Mouse (Mus musculus): ENCODE results near the gene Grem1. TPM values are rescaled to one million over a fixed set of nuclear protein-coding genes. Genes with fewer than 3 reads are reported as not detected.

Grem1 gene
- polyA plus RNA-seq, 1 experiment from 2014 or later: 0.07 TPM

DNA sequence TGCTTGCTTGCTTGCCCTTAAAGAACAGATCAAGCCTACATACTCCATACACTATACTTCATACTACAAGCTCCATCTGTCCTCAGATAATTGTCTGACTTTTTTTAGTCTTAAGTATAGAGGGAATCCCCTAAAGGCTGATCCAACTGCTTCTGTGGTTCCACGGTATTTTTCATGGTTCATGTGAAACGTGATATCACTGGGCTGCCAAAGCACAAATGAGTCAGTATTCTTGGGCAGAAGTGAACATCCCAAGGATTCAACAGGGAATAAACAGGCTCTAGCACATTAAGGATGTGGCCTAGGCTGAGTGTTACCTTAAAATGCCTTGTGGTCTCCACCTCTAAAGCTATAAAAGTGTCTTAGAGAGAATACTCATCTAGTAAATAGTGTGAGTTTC, 45.0 kb downstream of the Grem1 start:
- Histone ChIP-seq H3K4me1 (ENCODE audit: control insufficient read depth, insufficient read depth, low read length) (no peaks in the 10 kb centered on the region), H3K27ac (ENCODE audit: low read length) (no peak overlapping the region), H3K4me2 (ENCODE audit: low read depth, low read length) (no peak overlapping the region), H3K27me3 (ENCODE audit: control insufficient read depth, insufficient read depth, low read length) (peaks cover 2% of the 10 kb centered on the region; the same call in 1 of the 2 replicates), H3K4me3 (ENCODE audit: low read length) (no peak overlapping the region), H3K9me3 (replicated peaks; ENCODE audit: control insufficient read depth, low read length) (0 out of 2 replicates have a peak, but pooled peaks cover 2% of the 10 kb centered on the region), H3K9ac (ENCODE audit: low read length) (no peak overlapping the region), H3K36me3 (ENCODE audit: control insufficient read depth, insufficient read depth) (no peaks in the 10 kb centered on the region)
- 69% methylated on average over 2 of the region's 2 CpGs for WGBS
- ATAC-seq (replicated peaks; ENCODE audit: extremely low read depth, insufficient read depth, low FRiP score): no peak

DNA sequence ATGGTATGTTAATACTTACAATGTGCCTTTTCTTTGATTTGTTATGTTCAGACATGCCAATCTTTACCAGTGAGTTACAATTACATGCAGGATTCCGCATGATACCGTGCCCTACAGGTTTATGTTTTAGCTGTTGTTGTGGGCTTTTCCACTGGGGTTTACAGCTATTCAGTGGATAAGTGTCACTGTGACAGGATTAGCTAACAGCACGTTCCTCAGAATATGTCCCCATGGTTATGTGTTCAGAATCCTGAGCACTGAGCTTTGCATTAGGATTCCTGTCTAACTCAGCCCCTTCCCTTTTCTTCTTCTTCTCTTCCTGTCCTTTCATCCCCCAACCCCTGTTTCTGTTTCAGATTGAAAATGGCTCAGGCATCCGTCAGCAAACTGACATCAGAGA, 50.9 kb downstream of the Grem1 start:
- Histone ChIP-seq H3K36me3 (ENCODE audit: control insufficient read depth, insufficient read depth) (no peaks in the 10 kb centered on the region), H3K4me3 (ENCODE audit: low read length) (no peak overlapping the region), H3K9ac (ENCODE audit: low read length) (no peak overlapping the region), H3K27ac (ENCODE audit: low read length) (no peak overlapping the region), H3K4me1 (ENCODE audit: control insufficient read depth, insufficient read depth, low read length) (no peaks in the 10 kb centered on the region), H3K4me2 (ENCODE audit: low read depth, low read length) (no peak overlapping the region), H3K27me3 (ENCODE audit: control insufficient read depth, insufficient read depth, low read length) (peaks cover 2% of the 10 kb centered on the region; the same call in 1 of the 2 replicates), H3K9me3 (replicated peaks; ENCODE audit: control insufficient read depth, low read length) (0 out of 2 replicates have a peak, but pooled peaks cover 2% of the 10 kb centered on the region)
- WGBS: 68% methylated on average over 4 of the region's 4 CpGs
- ATAC-seq (replicated peaks; ENCODE audit: extremely low read depth, insufficient read depth, low FRiP score): no peak

DNA sequence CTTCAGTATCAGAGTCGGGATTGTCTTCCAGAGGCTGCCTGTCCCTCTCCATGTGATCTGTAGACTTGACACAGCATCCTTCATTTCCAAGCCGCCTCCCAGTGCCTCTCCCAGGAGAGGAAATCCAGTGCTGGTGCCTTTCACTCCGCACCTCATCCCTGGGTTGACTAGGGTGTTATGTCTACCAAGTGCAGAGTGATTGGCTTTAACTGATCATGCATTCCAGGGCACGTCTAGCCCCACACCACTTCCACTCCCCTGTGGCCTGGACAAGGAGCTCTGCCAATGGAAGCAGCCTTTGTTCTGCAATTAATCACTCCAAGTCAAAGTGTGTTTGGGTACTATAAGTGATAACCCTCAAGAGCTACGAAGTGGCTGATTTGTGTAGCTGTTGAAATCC, 56.9 kb downstream of the Grem1 start:
- ATAC-seq (replicated peaks; ENCODE audit: extremely low read depth, insufficient read depth, low FRiP score): no peak
- no peaks in the 10 kb centered on the region for H3K27me3 ChIP-seq (ENCODE audit: control insufficient read depth, insufficient read depth, low read length)
- 19% methylated on average over 5 of the region's 5 CpGs for WGBS
- no peak overlapping the region for H3K4me3 ChIP-seq (ENCODE audit: low read length)
- H3K9me3 ChIP-seq (replicated peaks; ENCODE audit: control insufficient read depth, low read length): no peaks in the 10 kb centered on the region
- no peak overlapping the region for H3K4me2 ChIP-seq (ENCODE audit: low read depth, low read length)
- H3K9ac ChIP-seq (ENCODE audit: low read length): no peak overlapping the region
- no peaks in the 10 kb centered on the region for H3K4me1 ChIP-seq (ENCODE audit: control insufficient read depth, insufficient read depth, low read length)
- no peaks in the 10 kb centered on the region for H3K36me3 ChIP-seq (ENCODE audit: control insufficient read depth, insufficient read depth)
- H3K27ac ChIP-seq (ENCODE audit: low read length): no peak overlapping the region

DNA sequence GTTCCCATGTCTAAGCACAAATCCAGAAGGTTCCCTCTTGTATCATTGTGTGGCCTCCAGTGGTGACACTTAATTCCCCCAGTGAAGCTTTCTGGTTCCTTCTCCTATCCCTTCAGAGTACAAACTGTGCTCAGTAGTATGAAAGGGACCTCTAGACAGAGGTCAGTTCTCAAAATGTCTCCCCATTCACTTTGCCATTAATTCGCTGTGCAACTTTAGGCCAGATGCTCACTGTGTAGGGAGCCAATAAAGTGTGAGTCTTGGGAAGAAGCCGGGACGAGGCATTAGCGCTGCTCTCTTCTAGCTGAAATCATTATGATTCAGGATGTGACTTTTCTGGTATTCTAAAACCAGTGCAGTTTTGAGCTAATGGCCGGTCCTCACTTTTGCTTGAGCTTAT, 61.8 kb downstream of the Grem1 start:
- Histone ChIP-seq H3K27me3 (ENCODE audit: control insufficient read depth, insufficient read depth, low read length) (no peaks in the 10 kb centered on the region), H3K4me3 (ENCODE audit: low read length) (no peak overlapping the region), H3K4me1 (ENCODE audit: control insufficient read depth, insufficient read depth, low read length) (no peaks in the 10 kb centered on the region), H3K27ac (ENCODE audit: low read length) (no peak overlapping the region), H3K9ac (ENCODE audit: low read length) (no peak overlapping the region), H3K4me2 (ENCODE audit: low read depth, low read length) (no peak overlapping the region), H3K9me3 (replicated peaks; ENCODE audit: control insufficient read depth, low read length) (no peaks in the 10 kb centered on the region), H3K36me3 (ENCODE audit: control insufficient read depth, insufficient read depth) (no peaks in the 10 kb centered on the region)
- no peak for ATAC-seq (replicated peaks; ENCODE audit: extremely low read depth, insufficient read depth, low FRiP score)
- whole genome bisulfite sequencing: 87% methylated on average over 5 of the region's 5 CpGs

DNA sequence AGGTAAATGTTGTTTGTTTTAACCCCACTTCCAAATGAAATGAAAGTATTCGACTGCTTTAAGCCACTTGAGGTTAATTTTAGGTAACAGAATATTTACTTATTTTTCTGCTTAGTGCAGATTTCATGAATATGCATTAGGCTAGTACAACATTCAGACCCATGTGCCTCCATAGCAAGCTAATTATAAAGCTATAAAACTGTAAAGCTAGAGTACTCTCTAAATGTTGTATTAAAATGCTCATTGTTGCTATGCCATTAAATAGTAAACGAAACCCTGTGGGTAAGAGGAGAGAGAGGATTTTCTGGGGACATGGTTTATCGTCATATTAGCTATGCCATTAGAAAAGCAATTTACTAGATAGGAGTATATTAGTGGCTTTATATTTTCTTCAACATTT, 62.2 kb downstream of the Grem1 start:
- Histone ChIP-seq H3K9ac (ENCODE audit: low read length) (no peak overlapping the region), H3K36me3 (ENCODE audit: control insufficient read depth, insufficient read depth) (no peaks in the 10 kb centered on the region), H3K4me2 (ENCODE audit: low read depth, low read length) (no peak overlapping the region), H3K4me3 (ENCODE audit: low read length) (no peak overlapping the region), H3K27me3 (ENCODE audit: control insufficient read depth, insufficient read depth, low read length) (no peaks in the 10 kb centered on the region), H3K9me3 (replicated peaks; ENCODE audit: control insufficient read depth, low read length) (no peaks in the 10 kb centered on the region), H3K4me1 (ENCODE audit: control insufficient read depth, insufficient read depth, low read length) (no peaks in the 10 kb centered on the region), H3K27ac (ENCODE audit: low read length) (no peak overlapping the region)
- ATAC-seq (replicated peaks; ENCODE audit: extremely low read depth, insufficient read depth, low FRiP score): no peak
- WGBS: 87% methylated on average over 3 of the region's 3 CpGs

Other genes with a start within 250 kb of the Grem1 start
- 0.72 and 1.1 TPM in 2 replicates for gene Scg5, start 70.5 kb upstream of the Grem1 start, polyA plus RNA-seq (2015; fragmentation: Nextera tagmentation; extraction: Ambion mirVana)
- 25.0 and 25.4 TPM in 2 replicates for gene Arhgap11a, start 90.0 kb upstream of the Grem1 start, polyA plus RNA-seq (2015; fragmentation: Nextera tagmentation; extraction: Ambion mirVana)

Measured in heart, embryonic 16.5 days (tissue).